Mouse (Mus musculus): Measurements from ENCODE around the gene Aatf.
A peak's percentile ranks its signal among the peaks of the same experiment; 100 is the strongest.

Gene Aatf

DNA sequence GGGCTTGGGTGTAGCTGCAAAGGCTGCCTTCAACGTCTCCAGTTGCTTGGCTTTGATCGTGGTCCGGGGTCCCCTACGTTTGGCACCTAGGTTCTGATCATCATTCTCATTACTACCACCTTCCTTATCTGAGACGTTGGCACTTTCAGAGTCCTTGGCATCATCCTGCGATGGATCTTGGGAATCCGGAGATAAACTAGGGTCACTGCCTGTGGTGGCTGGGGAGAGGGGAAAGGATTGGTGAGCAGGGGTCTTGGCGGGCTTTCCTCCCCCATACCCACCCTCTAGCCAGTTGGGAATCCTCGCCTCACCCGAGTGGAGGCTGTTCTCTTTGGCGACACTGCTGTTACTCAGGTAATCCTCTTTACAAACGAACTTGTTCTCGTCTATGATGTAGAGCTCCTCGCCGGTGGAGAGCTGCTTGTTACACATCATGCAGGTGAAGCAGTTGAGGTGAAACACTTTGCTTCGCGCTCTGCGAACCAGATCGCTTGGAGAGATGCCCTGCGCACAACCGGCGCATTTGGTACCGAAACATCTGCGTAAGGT is 8.5 kb upstream of the Aatf start:
- DNase-seq: no peak

DNA sequence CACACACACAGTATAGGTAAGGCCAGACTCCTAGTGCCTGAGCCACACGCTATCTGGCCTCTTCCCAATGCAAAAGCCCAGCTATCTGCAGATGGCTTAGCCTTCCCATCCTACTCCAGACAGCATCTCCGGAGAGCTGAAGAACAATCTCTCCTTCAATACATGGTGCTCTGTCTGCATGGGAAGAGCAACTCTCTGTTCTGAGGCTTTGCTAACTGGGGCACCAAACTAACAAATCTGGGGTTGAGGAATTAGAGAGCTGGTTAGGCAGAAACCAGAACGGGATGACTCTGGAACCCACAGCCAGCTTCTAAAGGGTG is 7.7 kb upstream of the Aatf start:
- DNase-seq: no peak

DNA sequence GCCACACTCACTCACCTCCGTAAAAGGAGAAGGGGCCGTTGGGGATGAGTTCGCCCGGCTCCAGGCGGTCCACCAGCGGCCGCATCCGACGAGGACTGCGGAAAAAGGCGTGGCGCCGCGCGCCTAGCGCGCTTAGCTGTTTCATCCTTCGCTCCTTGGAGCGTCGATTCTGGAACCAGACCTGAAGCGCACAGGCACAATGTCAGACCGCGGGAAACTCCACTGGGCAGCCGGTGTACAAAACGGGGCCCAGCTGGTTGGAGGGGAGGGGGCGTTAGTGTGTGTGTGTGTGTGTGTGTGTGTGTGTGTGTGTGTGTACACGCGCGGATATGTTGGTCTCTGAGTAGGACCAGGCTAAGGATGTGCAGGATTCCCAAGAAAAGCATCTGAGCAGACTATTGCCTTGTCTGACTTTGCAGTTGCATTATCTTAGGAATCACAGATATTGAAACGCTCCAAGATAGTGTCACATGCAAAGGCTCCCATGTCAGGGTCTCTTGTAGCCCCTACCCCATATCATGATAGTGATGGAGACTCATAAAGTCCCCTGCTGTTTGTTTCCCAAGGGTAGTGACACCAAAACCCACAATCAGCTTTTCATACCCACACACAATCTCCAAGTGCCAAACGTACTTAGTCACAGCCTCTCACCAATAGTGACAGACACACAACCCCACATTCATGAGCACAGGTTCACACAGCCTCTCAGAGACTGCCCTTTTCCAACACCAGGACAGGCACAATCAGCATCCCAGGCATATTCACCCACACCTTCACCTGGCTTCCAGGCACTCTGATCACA is 7.1 kb upstream of the Aatf start:
- DNase-seq: no peak

DNA sequence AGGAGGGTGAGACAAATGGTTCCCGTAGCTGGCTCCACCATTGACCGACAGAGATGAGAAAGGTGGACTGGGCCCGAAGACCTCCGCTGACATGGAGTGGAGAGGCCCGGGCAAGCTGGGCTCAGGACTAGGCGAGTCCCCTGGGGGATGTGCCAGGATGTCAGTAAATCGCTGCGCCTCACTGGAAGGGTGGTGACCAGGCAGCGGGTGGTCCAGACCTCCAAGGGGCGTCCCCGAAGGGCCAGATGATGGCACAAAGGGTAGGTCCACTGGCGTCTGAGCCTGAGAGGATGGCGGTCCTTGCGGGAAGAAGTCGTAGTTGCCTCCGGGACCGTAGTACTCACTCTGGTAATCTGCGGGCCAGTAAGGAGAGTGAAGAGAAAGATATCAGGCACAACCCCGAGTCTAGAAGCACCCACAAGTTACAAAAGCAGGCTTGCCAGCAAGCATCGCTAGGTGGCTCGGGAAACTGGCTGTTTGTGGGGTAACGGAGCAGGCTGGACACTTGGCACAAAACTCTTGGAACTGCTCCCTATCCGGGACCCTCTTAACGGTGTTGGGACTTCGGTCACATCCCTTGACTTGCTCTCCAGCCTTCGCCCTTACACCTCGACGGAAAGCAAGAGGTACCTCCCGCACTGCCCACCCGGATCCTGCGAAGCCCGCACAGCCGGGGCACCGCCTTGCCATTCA is 6.4 kb upstream of the Aatf start:
- DNase-seq: no peak

DNA sequence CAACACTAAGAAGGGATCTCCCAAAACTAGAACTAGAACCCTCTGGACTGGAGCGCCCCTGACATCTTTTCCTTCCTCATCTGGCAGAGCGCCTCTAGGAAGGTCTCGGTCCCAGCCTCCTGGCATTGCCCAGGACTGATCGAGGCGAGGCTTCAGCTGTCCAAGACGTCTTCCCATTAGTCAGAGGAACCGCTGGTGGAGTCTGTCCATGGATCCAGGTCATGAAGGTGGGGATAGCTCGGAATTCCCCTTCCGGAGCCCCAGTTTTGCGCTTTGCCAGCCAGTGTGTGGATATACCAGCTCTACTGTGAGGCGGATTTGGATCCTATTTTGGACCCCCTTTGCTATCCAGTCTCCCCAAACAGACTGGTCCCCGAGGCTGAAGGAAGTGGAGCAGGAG is 5.7 kb upstream of the Aatf start:
- no peak for DNase-seq

DNA sequence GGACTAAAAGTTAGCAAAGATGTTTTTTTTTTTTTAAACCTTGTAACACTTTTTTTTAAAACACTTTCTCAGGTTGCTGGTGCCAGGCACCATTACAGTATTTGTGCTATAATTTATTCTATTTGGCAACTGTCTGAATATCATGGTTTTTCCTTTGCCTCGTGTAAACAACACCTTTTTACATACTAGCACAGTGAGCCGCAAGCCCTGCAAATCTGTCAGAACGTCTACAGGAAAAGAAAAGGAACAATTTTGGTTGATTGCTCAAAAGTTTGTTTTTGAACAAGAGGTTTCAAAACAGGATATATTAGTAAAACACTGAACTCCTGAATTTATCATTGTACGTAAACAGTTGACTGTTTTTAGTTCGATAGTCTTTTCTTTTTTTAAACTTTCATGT is 4.9 kb upstream of the Aatf start:
- no peak for DNase-seq

DNA sequence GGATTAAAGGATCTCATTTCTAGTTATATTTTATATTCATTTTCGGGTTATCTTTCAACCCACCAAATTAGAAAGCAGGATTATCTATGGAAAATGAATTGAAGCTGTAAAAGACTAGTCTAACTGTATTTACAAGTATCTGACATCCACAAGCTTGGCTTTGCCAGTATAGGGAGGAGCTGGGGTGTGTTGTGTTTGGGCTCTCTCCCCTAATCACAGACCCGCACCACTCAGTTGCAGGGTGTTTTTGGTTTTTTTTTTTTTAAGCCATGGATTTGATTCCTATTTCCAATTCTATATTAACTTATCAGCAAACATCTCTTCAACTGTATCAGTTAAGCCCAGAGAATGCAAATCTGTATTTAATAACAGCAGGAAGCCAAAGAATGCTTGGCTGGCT is 4.1 kb upstream of the Aatf start:
- DNase-seq: no peak

DNA sequence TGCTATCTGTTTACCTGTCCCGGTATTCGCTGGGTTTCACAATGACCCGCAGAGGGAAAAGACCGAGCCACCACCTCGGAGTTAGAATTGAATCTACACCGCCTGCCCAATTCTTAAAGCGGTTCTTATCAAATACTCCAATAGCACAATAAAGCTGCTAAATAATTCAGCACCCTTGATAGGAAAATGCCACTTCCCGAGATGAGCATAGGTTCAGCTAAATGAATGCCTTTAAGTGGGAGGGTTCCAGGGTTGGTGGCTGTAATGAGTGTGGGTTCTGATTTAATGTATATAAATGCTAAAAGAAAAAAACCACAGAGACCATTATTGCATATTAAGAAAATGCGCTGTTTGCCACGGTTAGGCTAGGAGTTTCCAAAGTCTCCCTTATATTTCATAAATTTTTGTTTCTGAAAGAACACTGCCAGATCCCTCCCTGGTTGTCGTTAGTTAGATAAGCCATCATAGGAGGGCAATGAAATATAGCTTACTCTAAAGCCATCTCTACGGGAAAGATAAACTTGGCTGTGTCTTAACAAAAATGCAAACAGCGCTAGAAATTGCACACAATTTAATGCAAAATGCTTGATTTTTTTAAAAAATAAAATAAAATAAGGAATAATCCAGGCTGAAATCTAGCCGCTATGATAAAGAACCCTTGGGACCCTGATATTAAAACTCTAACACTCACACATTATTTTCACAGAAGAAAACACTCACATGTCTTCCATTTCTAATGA is 3.3 kb upstream of the Aatf start:
- DNase-seq: no peak

DNA sequence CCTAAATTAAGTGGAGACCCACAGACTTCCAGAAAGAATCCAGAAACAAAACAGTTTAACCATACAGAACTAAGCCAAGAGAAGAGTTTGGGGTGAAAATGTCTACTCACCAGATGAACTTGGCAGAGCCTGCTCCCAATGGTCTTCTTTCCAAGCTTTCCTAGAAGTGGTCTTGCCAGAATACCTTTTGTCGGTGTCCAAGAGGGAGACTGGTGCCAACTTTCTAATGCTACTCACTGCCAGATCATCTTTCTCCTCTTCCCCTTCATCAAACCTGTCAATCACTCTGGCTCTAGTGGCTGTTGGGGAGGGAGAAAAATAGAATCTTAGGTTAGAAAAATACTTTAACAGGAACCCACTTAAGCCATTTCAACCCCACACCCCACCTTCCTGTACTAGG is 1.3 kb downstream of the Aatf start:
- DNase-seq: no peak

DNA sequence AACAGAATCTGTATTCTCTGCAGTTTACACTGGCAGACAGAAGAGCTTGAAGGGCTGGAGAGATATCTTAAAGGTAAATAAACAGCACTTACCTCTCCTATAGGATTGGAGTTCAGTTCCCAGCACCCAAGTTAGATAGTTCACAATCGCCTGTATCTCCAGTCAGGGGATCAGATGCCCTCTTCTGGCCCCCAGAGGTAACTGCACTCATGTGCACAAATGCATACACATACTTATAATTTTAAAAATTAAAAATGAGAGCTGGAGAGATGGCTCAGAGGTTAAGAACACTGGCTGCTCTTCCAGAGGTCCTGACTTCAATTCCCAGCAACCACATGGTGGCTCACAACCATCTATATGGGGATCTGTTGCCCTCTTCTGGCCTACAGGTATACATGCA is 9.0 kb downstream of the Aatf start:
- DNase-seq: no peak

DNA sequence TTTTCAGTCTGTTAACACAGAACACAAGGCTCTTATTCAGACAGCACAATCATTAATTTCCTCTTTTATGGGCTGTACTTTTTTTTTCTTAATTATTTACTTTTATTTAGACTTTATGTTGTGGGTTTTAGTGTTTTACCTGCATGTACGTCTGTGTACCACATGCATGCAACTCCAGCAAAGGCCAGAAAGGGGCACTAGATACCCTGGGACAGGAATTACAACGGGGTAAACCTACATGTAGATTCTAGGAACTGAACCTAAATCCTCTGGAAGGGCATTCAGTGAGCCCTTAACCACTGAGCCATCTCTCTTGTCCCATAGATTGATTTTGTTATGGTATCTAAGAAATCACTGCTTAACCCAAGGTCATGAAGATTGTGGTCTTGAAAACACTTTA is 15.4 kb downstream of the Aatf start:
- no peak for DNase-seq

DNA sequence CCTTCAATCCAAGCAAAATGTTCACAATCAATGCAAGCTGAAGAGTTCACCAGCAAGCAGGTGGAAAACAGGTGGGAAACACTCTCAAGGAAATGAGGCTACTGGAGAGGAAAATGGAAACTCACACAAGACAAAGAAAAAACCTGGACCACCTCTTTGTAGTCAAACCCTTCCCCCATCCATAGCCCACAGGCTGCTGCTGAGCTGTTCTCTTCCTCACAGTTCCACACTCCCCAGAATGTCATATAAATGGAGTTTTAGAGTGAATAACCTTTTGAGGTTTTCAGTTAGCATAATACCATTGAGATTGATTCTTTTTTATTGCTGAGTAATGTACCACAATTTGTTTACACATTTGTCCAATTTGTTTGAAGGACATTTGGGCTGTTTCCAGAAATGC is 16.4 kb downstream of the Aatf start:
- no peak for DNase-seq

DNA sequence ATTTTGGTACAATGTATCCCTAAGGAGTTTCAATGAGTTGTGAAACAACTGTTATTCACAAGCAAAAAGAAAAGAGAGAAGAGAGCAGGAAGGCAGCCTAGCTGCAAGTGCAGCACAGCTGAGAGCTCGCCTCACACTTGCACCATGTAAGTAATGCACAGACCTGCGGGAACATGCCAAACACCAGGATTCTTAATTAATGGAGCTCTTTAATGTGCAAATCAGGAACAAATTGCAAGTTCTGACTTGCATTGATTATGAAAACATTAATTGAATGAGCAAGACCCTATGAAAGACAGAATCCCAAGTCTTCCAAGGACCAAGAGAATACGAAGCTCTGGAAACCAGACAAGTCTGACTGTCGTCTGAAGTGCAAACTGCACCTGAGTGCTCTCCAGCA is 17.5 kb downstream of the Aatf start:
- no peak for DNase-seq

DNA sequence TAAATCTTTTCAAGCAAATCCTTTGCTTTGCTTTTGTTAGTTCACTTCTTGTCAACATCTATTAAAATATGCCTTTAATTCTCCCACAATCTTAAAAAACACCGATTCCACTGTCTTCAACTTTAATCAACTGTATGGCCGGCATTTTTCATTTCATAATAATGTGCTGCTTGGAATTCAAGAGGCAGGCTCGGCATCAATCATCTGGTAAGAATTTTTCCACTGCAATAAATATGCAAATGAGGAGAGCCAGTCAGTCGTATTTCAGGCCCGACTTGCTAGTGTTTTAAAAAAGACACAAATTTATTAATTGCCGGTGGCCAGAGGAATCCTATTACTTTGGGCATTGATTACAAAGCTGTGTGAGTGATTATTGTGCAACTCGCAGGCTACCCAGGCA is 31.7 kb downstream of the Aatf start:
- DNase-seq: no peak

DNA sequence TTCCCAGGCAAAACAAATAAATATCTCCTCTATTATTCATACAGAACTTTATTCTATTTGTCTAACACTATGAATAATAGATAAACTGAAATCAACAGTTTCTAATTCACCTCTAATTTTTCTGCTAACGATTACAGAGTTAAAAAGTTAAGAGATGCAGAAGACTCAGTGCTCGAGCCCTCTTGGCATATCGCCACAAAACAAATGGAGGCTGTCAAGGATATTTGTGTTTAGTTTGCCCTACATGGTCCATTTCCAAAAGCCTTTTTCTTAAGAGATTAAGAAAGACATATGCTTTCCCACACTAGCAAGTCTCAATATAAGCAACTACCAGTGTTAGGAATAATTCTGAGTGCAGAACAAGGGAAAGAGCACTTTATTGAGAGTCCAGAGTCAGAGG is 32.9 kb downstream of the Aatf start:
- DNase-seq: no peak

DNA sequence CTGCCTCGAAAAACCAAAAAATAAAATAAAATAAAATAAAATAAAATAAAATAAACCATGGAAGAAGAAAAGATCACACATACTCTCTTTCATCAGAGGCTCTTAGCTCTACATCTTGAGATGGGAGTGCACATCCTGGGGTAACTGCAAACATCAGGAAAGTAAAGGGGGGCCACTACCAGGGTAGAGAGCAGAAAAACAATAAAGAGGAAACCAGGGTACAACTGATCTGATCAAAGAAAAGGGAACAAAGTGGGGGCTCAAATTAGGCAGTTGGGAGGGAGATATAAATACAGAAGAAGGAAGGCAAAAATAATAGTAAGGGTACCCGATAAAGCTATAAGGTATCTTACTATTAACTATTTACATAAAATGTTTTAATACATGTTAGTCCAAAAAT is 36.7 kb downstream of the Aatf start:
- DNase-seq: no peak

DNA sequence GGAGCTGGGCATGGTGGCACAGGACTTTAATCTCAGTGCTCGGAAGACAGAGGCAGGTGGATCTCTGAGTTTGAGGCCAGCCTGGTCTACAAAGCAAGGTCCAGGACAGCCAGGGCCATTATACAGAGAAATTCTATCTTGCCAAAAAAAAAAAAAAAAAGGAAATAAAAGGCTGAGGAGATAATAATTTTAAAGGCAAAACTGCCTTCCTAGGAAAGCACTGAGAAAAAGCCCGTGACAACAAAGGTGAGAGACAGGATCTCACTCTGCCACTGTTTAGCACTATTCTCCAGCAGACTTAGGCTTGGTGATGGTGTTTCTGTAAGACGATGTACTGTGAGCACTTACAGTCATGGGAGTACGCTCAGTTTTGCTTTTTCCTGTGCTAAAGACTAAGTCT is 37.3 kb downstream of the Aatf start:
- no peak for DNase-seq

DNA sequence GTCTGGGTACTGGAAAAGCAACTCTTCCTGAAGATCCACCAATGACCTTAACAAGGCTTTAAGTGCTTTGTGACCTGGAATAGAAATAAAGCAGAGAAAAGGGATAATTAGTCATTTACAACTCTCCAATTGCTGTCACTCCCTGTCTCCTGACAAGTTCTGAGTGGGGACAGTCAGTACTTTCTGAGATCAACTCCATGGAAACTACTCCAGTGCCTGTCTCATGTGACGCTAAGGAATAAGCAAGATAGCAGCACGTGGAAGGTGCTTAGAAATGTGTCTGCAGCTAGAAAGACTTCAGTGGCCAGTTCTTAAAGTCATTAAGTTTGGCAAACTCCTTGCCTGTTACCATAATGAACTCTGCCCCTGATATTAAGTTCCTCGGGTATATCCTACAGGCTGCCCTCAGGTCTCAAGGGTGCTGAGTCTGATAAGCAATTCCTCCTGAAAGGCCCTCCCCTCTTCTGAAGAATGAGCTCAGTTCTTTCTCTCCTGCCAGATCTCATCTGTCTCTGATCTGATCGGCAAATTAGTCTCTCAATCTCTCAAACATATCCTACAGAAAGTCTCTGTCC is 40.1 kb downstream of the Aatf start:
- no peak for DNase-seq

DNA sequence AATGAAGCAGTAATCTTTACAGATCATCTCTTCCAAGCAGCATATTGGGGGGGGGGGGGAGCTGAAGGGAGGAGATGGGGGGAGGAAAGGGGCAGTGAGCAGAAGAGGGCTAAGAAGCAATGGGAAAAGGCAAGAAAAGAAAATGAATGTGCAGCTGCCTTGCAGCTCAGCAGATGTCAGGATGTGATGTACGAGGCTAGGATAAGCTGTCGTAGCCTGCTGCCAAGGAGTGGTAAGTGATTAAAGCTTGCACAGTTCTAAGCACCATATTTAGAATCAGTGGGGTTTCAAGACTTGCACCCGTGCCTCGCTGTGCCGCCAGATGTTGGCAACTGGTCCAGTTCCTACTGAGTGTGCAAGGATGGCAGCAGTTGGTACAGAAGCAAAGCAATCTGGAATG is 48.8 kb downstream of the Aatf start:
- peak; percentile 10 for DNase-seq

DNA sequence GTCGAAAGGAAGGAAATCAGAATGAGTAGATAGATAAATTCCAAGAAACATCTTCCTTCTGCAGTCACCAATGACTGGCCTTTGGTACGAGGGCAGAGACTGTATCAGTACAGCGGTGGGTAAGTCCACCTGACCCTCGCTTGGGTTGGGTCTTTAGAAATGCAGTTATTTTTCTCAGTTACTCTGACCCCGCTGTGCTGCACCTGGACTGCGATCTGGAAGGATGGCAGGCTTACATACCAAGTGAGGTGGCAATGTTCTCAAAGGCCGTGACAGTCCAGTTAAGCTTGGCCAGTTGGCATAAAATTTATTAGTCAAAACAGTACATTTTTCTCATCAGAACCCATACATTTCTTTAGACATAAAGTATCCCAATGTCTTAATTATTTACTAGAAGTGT is 59.4 kb downstream of the Aatf start:
- DNase-seq: no peak

DNA sequence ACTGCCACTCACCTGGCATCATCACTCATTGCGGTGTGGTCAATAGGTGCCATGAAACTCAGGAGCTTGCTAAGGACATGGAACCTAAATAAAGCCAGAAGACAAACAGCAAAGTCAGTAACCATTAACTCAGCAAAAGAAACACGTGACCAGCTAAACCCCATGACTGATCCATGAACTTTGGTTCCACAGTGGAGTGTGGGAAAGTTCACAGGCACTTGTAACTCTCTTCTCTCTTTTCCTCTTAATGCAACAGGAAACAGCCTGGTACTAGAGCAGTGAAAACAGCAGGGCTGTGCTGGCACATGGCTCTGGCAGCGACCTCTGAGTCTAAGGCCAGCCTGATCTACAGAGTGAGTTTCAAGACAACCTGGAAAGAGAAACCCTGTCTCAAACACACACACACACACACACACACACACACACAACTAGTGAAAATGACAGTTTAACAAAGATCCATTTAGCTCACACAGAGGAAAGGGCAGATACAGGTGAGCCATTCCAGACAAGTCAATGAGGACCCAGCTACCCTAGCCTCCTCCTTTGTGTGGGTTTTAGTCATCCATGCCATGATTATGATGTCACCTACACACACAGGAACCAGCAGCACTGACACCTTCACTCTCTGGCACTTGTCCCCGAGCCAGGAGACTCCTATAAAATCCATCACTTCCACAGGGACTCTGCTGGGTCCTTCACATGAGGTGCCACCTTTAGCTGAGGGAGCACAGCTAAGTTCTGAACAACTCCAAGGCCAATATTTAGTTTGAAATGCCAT is 70.6 kb downstream of the Aatf start:
- DNase-seq: no peak

DNA sequence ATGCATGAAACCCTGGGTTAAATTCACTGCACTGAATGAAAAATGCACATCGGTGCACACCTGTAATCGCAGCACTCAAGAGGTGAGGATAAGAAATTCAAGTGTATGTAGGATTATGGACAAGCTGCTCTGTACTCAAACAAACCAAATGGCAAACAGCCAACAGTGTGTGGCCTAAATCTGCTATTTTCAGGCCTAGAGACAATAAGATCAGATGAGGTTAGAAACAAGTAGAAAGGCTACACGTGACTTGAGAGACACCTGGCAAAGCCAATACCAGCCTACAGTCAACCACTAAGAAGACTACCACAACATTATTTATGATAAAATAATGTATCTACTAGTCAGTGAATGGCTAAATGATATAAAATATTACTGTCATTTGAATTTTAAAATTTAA is 72.9 kb downstream of the Aatf start:
- DNase-seq: no peak

DNA sequence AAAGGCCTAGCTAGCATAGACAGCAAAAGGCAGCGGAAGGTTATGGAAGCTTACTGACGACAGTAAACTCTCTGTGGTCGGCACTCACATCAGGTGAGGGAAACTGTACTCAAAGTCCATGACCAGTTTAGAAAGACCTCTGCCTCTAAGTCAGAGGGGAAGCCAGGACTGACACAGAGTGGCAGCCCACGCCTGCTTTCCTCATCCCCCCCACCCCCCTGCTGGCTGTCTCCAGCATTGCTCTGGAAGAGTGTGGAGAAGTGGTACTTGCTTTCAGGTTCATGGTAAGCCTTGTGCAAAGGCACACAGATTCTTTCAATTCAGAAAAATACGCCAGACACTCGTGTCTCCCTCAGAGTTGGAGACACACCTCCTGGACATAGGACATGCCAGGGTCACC is 78.4 kb downstream of the Aatf start:
- DNase-seq: no peak
